Mouse (Mus musculus): Measurements from ENCODE around the gene Spag9.

Gene Spag9

GRCm38 (mm10) chr11:94054901-94055300 lies 59.0 kb downstream of the Spag9 start:
- DNase-seq: no peak

- DNase-seq: no peak
These were observed 68.0 kb downstream of the Spag9 start for GRCm38 (mm10) chr11:94063941-94064340.

GRCm38 (mm10) chr11:94070455-94070854 lies 74.6 kb downstream of the Spag9 start:
- DNase-seq: no peak

GRCm38 (mm10) chr11:94073283-94073682 lies 77.4 kb downstream of the Spag9 start:
- DNase-seq: peak; percentile 13

GRCm38 (mm10) chr11:94086966-94087365 lies 91.1 kb downstream of the Spag9 start:
- peak; percentile 13 for DNase-seq

GRCm38 (mm10) chr11:94090496-94090895 lies 94.6 kb downstream of the Spag9 start:
- DNase-seq: no peak

- no peak for DNase-seq
These were observed 101.6 kb downstream of the Spag9 start for GRCm38 (mm10) chr11:94097489-94097888.

GRCm38 (mm10) chr11:94098840-94099239 lies 102.9 kb downstream of the Spag9 start:
- DNase-seq: no peak

- DNase-seq: no peak
These were observed 117.9 kb downstream of the Spag9 start for GRCm38 (mm10) chr11:94113795-94114194.

GRCm38 (mm10) chr11:94115408-94115807 lies 119.5 kb downstream of the Spag9 start:
- DNase-seq: no peak

GRCm38 (mm10) chr11:94116655-94117054 lies 120.8 kb downstream of the Spag9 start:
- no peak for DNase-seq

- no peak for DNase-seq
These were observed 121.9 kb downstream of the Spag9 start for GRCm38 (mm10) chr11:94117836-94118235.

GRCm38 (mm10) chr11:94118612-94119011 lies 122.7 kb downstream of the Spag9 start:
- no peak for DNase-seq

- no peak for DNase-seq
These were observed 124.8 kb downstream of the Spag9 start for GRCm38 (mm10) chr11:94120690-94121089.

GRCm38 (mm10) chr11:94121501-94121900 lies 125.6 kb downstream of the Spag9 start:
- DNase-seq: no peak

- DNase-seq: no peak
These were observed 126.6 kb downstream of the Spag9 start for GRCm38 (mm10) chr11:94122341-94123030.

GRCm38 (mm10) chr11:94126701-94127100 lies 130.8 kb downstream of the Spag9 start:
- DNase-seq: no peak

- peak; percentile 83 for DNase-seq
These were observed 132.1 kb downstream of the Spag9 start for GRCm38 (mm10) chr11:94127966-94128365.

- DNase-seq: no peak
These were observed 132.6 kb downstream of the Spag9 start for GRCm38 (mm10) chr11:94128506-94128905.

- DNase-seq: peak; percentile 62
These were observed 133.6 kb downstream of the Spag9 start for GRCm38 (mm10) chr11:94129261-94130059.

GRCm38 (mm10) chr11:94130118-94131095 lies 134.5 kb downstream of the Spag9 start:
- DNase-seq: no peak

GRCm38 (mm10) chr11:94133344-94133955 lies 137.6 kb downstream of the Spag9 start:
- DNase-seq: peak; percentile 95
